Comparison of ENCODE assay signal across 30 mouse cellular contexts in genomic region chr2:115962728-115963127, GRCm38 (mm10).
DNase-seq lines count a peak whose midpoint lies in the region; ATAC-seq and TF ChIP-seq lines count a peak whose summit lies in the region.
"Had no signal": no experiment of that assay in that cellular context is flagged by ENCODE, and none has a peak within 500 bp of the region (broad histone marks: within the 10 kb centered on the region; RNA-seq: fewer than 3 reads in every experiment).

No protein-coding gene starts in this region.

- 11% methylated on average over 3 of the region's 3 CpGs for WGBS in heart, embryonic 12.5 days
- 55% methylated on average over 3 of the region's 3 CpGs for WGBS in intestine, embryonic 14.5 days
- 61% methylated on average over 3 of the region's 3 CpGs for WGBS in intestine, embryonic 16.5 days
- WGBS in heart, postnatal 0 days, result 18% methylated on average over 3 of the region's 3 CpGs

- TF ChIP-seq CTCF in heart, postnatal 0 days (IDR thresholded peaks at IDR 0.05; ENCODE audit: low read depth), result no peak

- no peak overlapping the region for H3K4me3 ChIP-seq in heart, embryonic 12.5 days
- no peak overlapping the region for H3K4me3 ChIP-seq in intestine, embryonic 14.5 days (ENCODE audit: low read depth, low read length)
- H3K4me3 ChIP-seq in intestine, embryonic 16.5 days (ENCODE audit: low read length), result no peak overlapping the region
- no peak overlapping the region for H3K4me3 ChIP-seq in heart, postnatal 0 days (ENCODE audit: low read depth, low read length)
- H3K4me3 ChIP-seq: limb, embryonic 10.5 days; limb, embryonic 15.5 days; liver, embryonic 13.5 days; megakaryocyte, embryonic 14.5 days; midbrain, embryonic 12.5 days; myocyte; neural tube, embryonic 12.5 days had no signal

- peaks cover 42% of the 10 kb centered on the region for H3K4me1 ChIP-seq in heart, embryonic 12.5 days (replicated peaks)
- 0 out of 2 replicates have a peak, but pooled peaks cover 5% of the 10 kb centered on the region for H3K4me1 ChIP-seq in intestine, embryonic 14.5 days (replicated peaks; ENCODE audit: control insufficient read depth, insufficient read depth, low read length)
- no peaks in the 10 kb centered on the region; the same call in 1 of the 2 replicates for H3K4me1 ChIP-seq in intestine, embryonic 16.5 days (ENCODE audit: control insufficient read depth, insufficient read depth, low read length)
- peaks cover 17% of the 10 kb centered on the region for H3K4me1 ChIP-seq in heart, postnatal 0 days (ENCODE audit: control insufficient read depth, insufficient read depth)
- H3K4me1 ChIP-seq: limb, embryonic 15.5 days; liver, embryonic 13.5 days; megakaryocyte, embryonic 14.5 days; neural tube, embryonic 12.5 days had no signal

- DNase-seq in heart, postnatal 36 days, result no peak
- peak; percentile 12 for DNase-seq in intestine, embryonic 14.5 days (ENCODE audit: low spot score)
- DNase-seq in heart, postnatal 0 days (ENCODE audit: low spot score), result no peak
- no peak for DNase-seq in ovary, postnatal 36 days (ENCODE audit: low spot score)
- DNase-seq: adrenal gland, adult 8-10 months; B cell, adult 2 months; cerebellum, adult 8-10 months; cerebellum, postnatal 25 days; gastrocnemius, postnatal 25 days; kidney, adult 11 months; kidney, postnatal 14 days; layer of hippocampus, adult 9-11 months; liver, embryonic 13.5 days; lung, adult 18-20 months; lung, postnatal 4 days; right cerebral cortex, postnatal 14 days; thymus, adult 18-20 months; thymus, postnatal 25 days had no signal

- ATAC-seq in heart, embryonic 12.5 days (ENCODE audit: insufficient number of reproducible peaks, low FRiP score), result no peak
- no peak for ATAC-seq in intestine, embryonic 14.5 days (replicated peaks; ENCODE audit: low FRiP score, low TSS enrichment, low read depth)
- ATAC-seq in intestine, embryonic 16.5 days, result no peak
- ATAC-seq in heart, postnatal 0 days (ENCODE audit: insufficient read depth, low read depth), result peak; percentile 70
- ATAC-seq in CD4-positive, CD25-positive, alpha-beta regulatory T cell, adult 4 months, result no peak
- ATAC-seq: forebrain, embryonic 14.5 days; lung, postnatal 0 days had no signal

- no peak for TF ChIP-seq EP300 in heart, postnatal 0 days (IDR thresholded peaks at IDR 0.05; ENCODE audit: low read depth)

- H3K36me3 ChIP-seq in heart, embryonic 12.5 days, result peaks cover 12% of the 10 kb centered on the region; the same call in 1 of the 2 replicates
- peaks cover 4% of the 10 kb centered on the region; the same call in 1 of the 2 replicates for H3K36me3 ChIP-seq in intestine, embryonic 14.5 days (ENCODE audit: control insufficient read depth, insufficient read depth, low read length)
- no peaks in the 10 kb centered on the region for H3K36me3 ChIP-seq in intestine, embryonic 16.5 days (ENCODE audit: control insufficient read depth, insufficient read depth, low read length)
- H3K36me3 ChIP-seq in heart, postnatal 0 days (replicated peaks; ENCODE audit: control insufficient read depth, insufficient read depth, low read length), result no peaks in the 10 kb centered on the region
- H3K36me3 ChIP-seq: limb, embryonic 15.5 days; liver, embryonic 13.5 days; midbrain, embryonic 12.5 days had no signal

- peak overlapping the region; percentile 81; the same call in 1 of the 2 replicates for H3K27ac ChIP-seq in heart, embryonic 12.5 days (ENCODE audit: poor library complexity, severe bottlenecking)
- no peak overlapping the region for H3K27ac ChIP-seq in intestine, embryonic 14.5 days (ENCODE audit: low read depth)
- H3K27ac ChIP-seq in intestine, embryonic 16.5 days (ENCODE audit: low read length), result no peak overlapping the region
- H3K27ac ChIP-seq in heart, postnatal 0 days (ENCODE audit: low read depth), result no peak overlapping the region
- H3K27ac ChIP-seq: limb, embryonic 10.5 days; limb, embryonic 15.5 days; liver, embryonic 13.5 days; neural tube, embryonic 12.5 days had no signal

- intact Hi-C loops in heart, postnatal 36 days (cut with DNase I), result no loop called here

- no peak overlapping the region for H3K9ac ChIP-seq in heart, embryonic 12.5 days
- no peak overlapping the region for H3K9ac ChIP-seq in intestine, embryonic 14.5 days (ENCODE audit: low read length)
- no peak overlapping the region for H3K9ac ChIP-seq in intestine, embryonic 16.5 days (ENCODE audit: low read depth, low read length)
- H3K9ac ChIP-seq in heart, postnatal 0 days (replicated peaks; ENCODE audit: low read depth, low read length), result no peak overlapping the region
- H3K9ac ChIP-seq: limb, embryonic 15.5 days; liver, embryonic 13.5 days; midbrain, embryonic 12.5 days; neural tube, embryonic 12.5 days had no signal

- H3K4me2 ChIP-seq in heart, embryonic 12.5 days, result peak overlapping the region; percentile 50
- no peak overlapping the region for H3K4me2 ChIP-seq in intestine, embryonic 14.5 days (ENCODE audit: low read length)
- no peak overlapping the region for H3K4me2 ChIP-seq in intestine, embryonic 16.5 days (ENCODE audit: low read depth, low read length)
- H3K4me2 ChIP-seq in heart, postnatal 0 days (ENCODE audit: low read depth, low read length), result no peak overlapping the region
- H3K4me2 ChIP-seq: limb, embryonic 15.5 days; liver, embryonic 13.5 days; midbrain, embryonic 12.5 days; neural tube, embryonic 12.5 days had no signal

- no peaks in the 10 kb centered on the region for H3K27me3 ChIP-seq in heart, embryonic 12.5 days (replicated peaks)
- no peaks in the 10 kb centered on the region for H3K27me3 ChIP-seq in intestine, embryonic 14.5 days (replicated peaks; ENCODE audit: control insufficient read depth, insufficient read depth, low read length)
- no peaks in the 10 kb centered on the region for H3K27me3 ChIP-seq in intestine, embryonic 16.5 days (replicated peaks; ENCODE audit: control insufficient read depth, insufficient read depth, low read length)
- no peaks in the 10 kb centered on the region for H3K27me3 ChIP-seq in heart, postnatal 0 days (ENCODE audit: control insufficient read depth, insufficient read depth, low read length)
- H3K27me3 ChIP-seq: CH12.LX; limb, embryonic 15.5 days; liver, embryonic 13.5 days; megakaryocyte, embryonic 14.5 days; midbrain, embryonic 12.5 days; neural tube, embryonic 12.5 days had no signal

- H3K9me3 ChIP-seq in heart, embryonic 12.5 days (replicated peaks), result no peaks in the 10 kb centered on the region
- no peaks in the 10 kb centered on the region for H3K9me3 ChIP-seq in intestine, embryonic 14.5 days (ENCODE audit: control insufficient read depth, low read length)
- no peaks in the 10 kb centered on the region for H3K9me3 ChIP-seq in intestine, embryonic 16.5 days (ENCODE audit: control insufficient read depth, low read length)
- no peaks in the 10 kb centered on the region for H3K9me3 ChIP-seq in heart, postnatal 0 days (replicated peaks; ENCODE audit: control insufficient read depth, low read length)
- H3K9me3 ChIP-seq: limb, embryonic 10.5 days; limb, embryonic 15.5 days; liver, embryonic 13.5 days; midbrain, embryonic 12.5 days; neural tube, embryonic 12.5 days had no signal
